Mouse (Mus musculus) lung, embryonic 15.5 days (tissue): Measurements from ENCODE around the gene Paqr4. TPM values are rescaled to one million over a fixed set of nuclear protein-coding genes. Genes with fewer than 3 reads are reported as not detected.

Experiments
- polyA plus RNA-seq: library from polyadenylated mRNA; unstranded; fragments of >200 nt; fragmentation: Nextera tagmentation; extraction: Ambion mirVana; gene quantifications from 2 replicates; pipeline ENCODE4 v1.2.1, GENCODE M21; 2015

Gene Paqr4
- polyA plus RNA-seq, 1 experiment from 2014 or later = 46.7 TPM

Other genes starting within 250 kb of the Paqr4 start
- 20.9 and 21.5 TPM in 2 replicates for gene Zfp213, start 176.6 kb downstream of the Paqr4 start, polyA plus RNA-seq
- 15.0 and 15.3 TPM in 2 replicates for gene Zfp13, start 141.4 kb downstream of the Paqr4 start, polyA plus RNA-seq
- 0.18 and 0.40 TPM in 2 replicates for gene Zscan10, start 140.0 kb downstream of the Paqr4 start, polyA plus RNA-seq
- 0.41 and 0.53 TPM in 2 replicates for gene Mmp25, start 95.6 kb downstream of the Paqr4 start, polyA plus RNA-seq
- gene Bicdl2, start 80.4 kb downstream of the Paqr4 start, polyA plus RNA-seq = 3.5 and 4.0 TPM in 2 replicates
- gene Hcfc1r1, start 67.3 kb downstream of the Paqr4 start, polyA plus RNA-seq = 59.5 and 64.5 TPM in 2 replicates
- 48.3 and 49.1 TPM in 2 replicates for gene Thoc6, start 67.0 kb downstream of the Paqr4 start, polyA plus RNA-seq
- 26.8 and 28.5 TPM in 2 replicates for gene Tnfrsf12a, start 63.4 kb downstream of the Paqr4 start, polyA plus RNA-seq
- gene Cldn6, start 61.6 kb downstream of the Paqr4 start, polyA plus RNA-seq = 237 and 246 TPM in 2 replicates
- gene Cldn9, start 56.8 kb downstream of the Paqr4 start, polyA plus RNA-seq = 4.4 and 4.8 TPM in 2 replicates
- 0.09 and 0.28 TPM in 2 replicates for gene 1520401A03Rik, start 18.1 kb downstream of the Paqr4 start, polyA plus RNA-seq
- gene Pkmyt1, start 14.5 kb downstream of the Paqr4 start, polyA plus RNA-seq = 61.7 and 68.6 TPM in 2 replicates
- 0.38 and 1.1 TPM in 2 replicates for gene Kremen2, start 5.0 kb upstream of the Paqr4 start, polyA plus RNA-seq
- 70.5 TPM in 2 replicates for gene Flywch1, start 30.7 kb upstream of the Paqr4 start, polyA plus RNA-seq
- 28.4 and 29.1 TPM in 2 replicates for gene Flywch2, start 45.2 kb upstream of the Paqr4 start, polyA plus RNA-seq
- 416 and 431 TPM in 2 replicates for gene Srrm2, start 49.7 kb upstream of the Paqr4 start, polyA plus RNA-seq
- 927 and 1,006 TPM in 2 replicates for gene Elob, start 88.3 kb upstream of the Paqr4 start, polyA plus RNA-seq
- 0.12 TPM in 1 of 2 replicates, not detected in the other for gene Prss33, start 95.2 kb upstream of the Paqr4 start, polyA plus RNA-seq
- not detected in 2 replicates for gene Prss32, start 103.0 kb upstream of the Paqr4 start, polyA plus RNA-seq
- 1.1 and 1.3 TPM in 2 replicates for gene Prss41, start 103.3 kb upstream of the Paqr4 start, polyA plus RNA-seq
- not detected in 2 replicates for gene Prss21, start 127.2 kb upstream of the Paqr4 start, polyA plus RNA-seq
- 0.71 TPM in 1 of 2 replicates, not detected in the other for gene Dcpp1, start 140.0 kb upstream of the Paqr4 start, polyA plus RNA-seq
- not detected in 2 replicates for gene Dcpp2, start 140.0 kb upstream of the Paqr4 start, polyA plus RNA-seq
- gene Dcpp3, start 176.6 kb upstream of the Paqr4 start, polyA plus RNA-seq = 1.8 and 2.0 TPM in 2 replicates
- gene Sbp, start 200.8 kb upstream of the Paqr4 start, polyA plus RNA-seq = not detected in 2 replicates
- gene Sbpl, start 214.4 kb upstream of the Paqr4 start, polyA plus RNA-seq = not detected in 2 replicates
- 0.10 and 0.20 TPM in 2 replicates for gene Prss30, start 239.7 kb upstream of the Paqr4 start, polyA plus RNA-seq